Comparison of ENCODE assay signal across 8 mouse cellular contexts in genomic region chr11:102406900-102407833, GRCm38 (mm10). TPM values are rescaled to one million over a fixed set of nuclear protein-coding genes. Genes with fewer than 3 reads are reported as not detected.
DNase-seq lines count a peak whose midpoint lies in the region; ATAC-seq and TF ChIP-seq lines count a peak whose summit lies in the region.

No protein-coding gene starts in this region.

- H3K4me2 ChIP-seq in limb, embryonic 12.5 days = peak overlapping the region; percentile 88
- H3K4me2 ChIP-seq in midbrain, embryonic 13.5 days (replicated peaks) = peak overlapping the region; percentile 89

- no peak for TF ChIP-seq CTCF in small intestine, adult 2 months (IDR thresholded peaks at IDR 0.05; ENCODE audit: extremely low read depth, insufficient read length, insufficient replicate concordance, low read depth, low read length)

- DNase-seq in 3134 (ENCODE audit: extremely low read depth, insufficient read length, low spot score) = peak; percentile 95
- DNase-seq in adrenal gland, postnatal 14 days = peak; percentile 97
- peak; percentile 95 for DNase-seq in embryonic facial prominence, embryonic 10.5 days (ENCODE audit: low spot score)
- peak; percentile 89 for DNase-seq in kidney, adult 11 months

- H3K36me3 ChIP-seq in embryonic facial prominence, embryonic 10.5 days (replicated peaks) = peaks cover 33% of the 10 kb centered on the region
- H3K36me3 ChIP-seq in limb, embryonic 12.5 days = peaks cover 32% of the 10 kb centered on the region
- H3K36me3 ChIP-seq in midbrain, embryonic 13.5 days = peaks cover 27% of the 10 kb centered on the region
- peaks cover 27% of the 10 kb centered on the region for H3K36me3 ChIP-seq in small intestine, adult 2 months (ENCODE audit: control insufficient read depth, insufficient read depth, low read length)

- peak overlapping the region; percentile 84 for H3K9ac ChIP-seq in limb, embryonic 12.5 days (replicated peaks)
- peak overlapping the region; percentile 90 for H3K9ac ChIP-seq in midbrain, embryonic 13.5 days (replicated peaks)

- peaks cover 17% of the 10 kb centered on the region for H3K27me3 ChIP-seq in embryonic facial prominence, embryonic 10.5 days (replicated peaks; ENCODE audit: low read depth, poor library complexity, severe bottlenecking)
- H3K27me3 ChIP-seq in limb, embryonic 12.5 days = peaks cover 4% of the 10 kb centered on the region
- H3K27me3 ChIP-seq in midbrain, embryonic 13.5 days = no peaks in the 10 kb centered on the region
- H3K27me3 ChIP-seq in small intestine, adult 2 months (ENCODE audit: control insufficient read depth, insufficient read depth, low read length) = no peaks in the 10 kb centered on the region

- H3K9me3 ChIP-seq in embryonic facial prominence, embryonic 10.5 days = no peaks in the 10 kb centered on the region
- H3K9me3 ChIP-seq in limb, embryonic 12.5 days = no peaks in the 10 kb centered on the region
- no peaks in the 10 kb centered on the region for H3K9me3 ChIP-seq in midbrain, embryonic 13.5 days

- under 1% methylated on average over 85 of the region's 85 CpGs for WGBS in embryonic facial prominence, embryonic 10.5 days
- WGBS in limb, embryonic 12.5 days = under 1% methylated on average over 80 of the region's 85 CpGs
- WGBS in midbrain, embryonic 13.5 days = under 1% methylated on average over 85 of the region's 85 CpGs
- under 1% methylated on average over 84 of the region's 85 CpGs for WGBS in small intestine, adult 2 months

- peak overlapping the region; percentile 92 for H3K4me3 ChIP-seq in embryonic facial prominence, embryonic 10.5 days
- peak overlapping the region; percentile 79 for H3K4me3 ChIP-seq in limb, embryonic 12.5 days (replicated peaks)
- H3K4me3 ChIP-seq in midbrain, embryonic 13.5 days (replicated peaks) = peak overlapping the region; percentile 81
- H3K4me3 ChIP-seq in small intestine, adult 2 months (ENCODE audit: low read depth, low read length) = peak overlapping the region; percentile 90

- peak; percentile 57 for ATAC-seq in granulocyte monocyte progenitor cell, adult 5-6 weeks (replicated peaks; ENCODE audit: poor library complexity, severe bottlenecking)
- ATAC-seq in limb, embryonic 12.5 days (ENCODE audit: insufficient number of reproducible peaks, insufficient read depth, low FRiP score, low TSS enrichment, low read depth) = peak; percentile 60
- peak; percentile 73 for ATAC-seq in midbrain, embryonic 13.5 days

- H3K27ac ChIP-seq in embryonic facial prominence, embryonic 10.5 days (replicated peaks) = peak overlapping the region; percentile 95
- H3K27ac ChIP-seq in limb, embryonic 12.5 days = peak overlapping the region; percentile 87
- peak overlapping the region; percentile 88 for H3K27ac ChIP-seq in midbrain, embryonic 13.5 days
- H3K27ac ChIP-seq in small intestine, adult 2 months (ENCODE audit: insufficient read depth, low read depth, low read length) = peak overlapping the region; percentile 83

- peaks cover 59% of the 10 kb centered on the region for H3K4me1 ChIP-seq in embryonic facial prominence, embryonic 10.5 days
- peaks cover 14% of the 10 kb centered on the region for H3K4me1 ChIP-seq in limb, embryonic 12.5 days (replicated peaks)
- peaks cover 37% of the 10 kb centered on the region for H3K4me1 ChIP-seq in midbrain, embryonic 13.5 days (replicated peaks)
- peaks cover 9% of the 10 kb centered on the region for H3K4me1 ChIP-seq in small intestine, adult 2 months (ENCODE audit: control insufficient read depth, insufficient read depth, insufficient read length, low read length)

- TF ChIP-seq POLR2A in small intestine, adult 2 months (IDR thresholded peaks at IDR 0.05; ENCODE audit: low read depth, low read length) = peak; percentile 83; the same call in 1 of the 2 replicates

RNA-seq across cellular contexts. Expression of gene Slc25a39, which starts 0.6 kb away (rescaled TPM):
- total RNA-seq in adrenal gland, postnatal 14 days (2021) = 373 and 415 TPM in 2 replicates
- polyA plus RNA-seq in embryonic facial prominence, embryonic 10.5 days (2016; fragmentation: Nextera tagmentation; extraction: Ambion mirVana) = 229 and 241 TPM in 2 replicates
- total RNA-seq in granulocyte monocyte progenitor cell, adult 5-6 weeks (2014; fragmentation: Nextera tagmentation) = 99.0 and 163 TPM in 2 replicates
- 51.4 and 53.9 TPM in 2 replicates for total RNA-seq in granulocyte monocyte progenitor cell, adult 5-6 weeks (2017)
- polyA plus RNA-seq in limb, embryonic 12.5 days (2016; fragmentation: Nextera tagmentation; extraction: Ambion mirVana) = 164 and 174 TPM in 2 replicates
- polyA plus RNA-seq in midbrain, embryonic 13.5 days (2015; fragmentation: Nextera tagmentation; extraction: Ambion mirVana) = 141 and 154 TPM in 2 replicates
- 322 and 403 TPM in 2 replicates for polyA plus RNA-seq in small intestine, adult 2 months (2012; rRNA removed)

RNA-seq across cellular contexts. Expression of gene Rundc3a, which starts 14.0 kb away (rescaled TPM):
- total RNA-seq in adrenal gland, postnatal 14 days (2021) = 31.3 and 31.6 TPM in 2 replicates
- 10.0 and 11.9 TPM in 2 replicates for polyA plus RNA-seq in embryonic facial prominence, embryonic 10.5 days (2016; fragmentation: Nextera tagmentation; extraction: Ambion mirVana)
- total RNA-seq in granulocyte monocyte progenitor cell, adult 5-6 weeks (2014; fragmentation: Nextera tagmentation) = not detected in 2 replicates
- total RNA-seq in granulocyte monocyte progenitor cell, adult 5-6 weeks (2017) = not detected in 2 replicates
- polyA plus RNA-seq in limb, embryonic 12.5 days (2016; fragmentation: Nextera tagmentation; extraction: Ambion mirVana) = 1.7 and 2.3 TPM in 2 replicates
- 131 and 153 TPM in 2 replicates for polyA plus RNA-seq in midbrain, embryonic 13.5 days (2015; fragmentation: Nextera tagmentation; extraction: Ambion mirVana)
- polyA plus RNA-seq in small intestine, adult 2 months (2012; rRNA removed) = 2.5 and 6.5 TPM in 2 replicates

RNA-seq across cellular contexts. Expression of gene Grn, which starts 22.9 kb away (rescaled TPM):
- 180 and 194 TPM in 2 replicates for total RNA-seq in adrenal gland, postnatal 14 days (2021)
- polyA plus RNA-seq in embryonic facial prominence, embryonic 10.5 days (2016; fragmentation: Nextera tagmentation; extraction: Ambion mirVana) = 79.4 and 87.3 TPM in 2 replicates
- total RNA-seq in granulocyte monocyte progenitor cell, adult 5-6 weeks (2014; fragmentation: Nextera tagmentation) = 110 and 152 TPM in 2 replicates
- total RNA-seq in granulocyte monocyte progenitor cell, adult 5-6 weeks (2017) = 38.6 and 48.3 TPM in 2 replicates
- 101 and 106 TPM in 2 replicates for polyA plus RNA-seq in limb, embryonic 12.5 days (2016; fragmentation: Nextera tagmentation; extraction: Ambion mirVana)
- polyA plus RNA-seq in midbrain, embryonic 13.5 days (2015; fragmentation: Nextera tagmentation; extraction: Ambion mirVana) = 57.4 and 61.8 TPM in 2 replicates
- 76.0 and 111 TPM in 2 replicates for polyA plus RNA-seq in small intestine, adult 2 months (2012; rRNA removed)

RNA-seq across cellular contexts. Expression of gene Fam171a2, which starts 40.3 kb away (rescaled TPM):
- 8.2 and 9.6 TPM in 2 replicates for total RNA-seq in adrenal gland, postnatal 14 days (2021)
- 3.4 and 3.7 TPM in 2 replicates for polyA plus RNA-seq in embryonic facial prominence, embryonic 10.5 days (2016; fragmentation: Nextera tagmentation; extraction: Ambion mirVana)
- not detected in 2 replicates for total RNA-seq in granulocyte monocyte progenitor cell, adult 5-6 weeks (2014; fragmentation: Nextera tagmentation)
- not detected in 2 replicates for total RNA-seq in granulocyte monocyte progenitor cell, adult 5-6 weeks (2017)
- 9.7 and 10.7 TPM in 2 replicates for polyA plus RNA-seq in limb, embryonic 12.5 days (2016; fragmentation: Nextera tagmentation; extraction: Ambion mirVana)
- polyA plus RNA-seq in midbrain, embryonic 13.5 days (2015; fragmentation: Nextera tagmentation; extraction: Ambion mirVana) = 10.9 and 18.4 TPM in 2 replicates
- polyA plus RNA-seq in small intestine, adult 2 months (2012; rRNA removed) = 5.4 and 5.9 TPM in 2 replicates

RNA-seq across cellular contexts. Expression of gene Slc4a1, which starts 41.2 kb away (rescaled TPM):
- total RNA-seq in adrenal gland, postnatal 14 days (2021) = 17.5 and 72.4 TPM in 2 replicates
- polyA plus RNA-seq in embryonic facial prominence, embryonic 10.5 days (2016; fragmentation: Nextera tagmentation; extraction: Ambion mirVana) = 29.7 and 33.8 TPM in 2 replicates
- total RNA-seq in granulocyte monocyte progenitor cell, adult 5-6 weeks (2014; fragmentation: Nextera tagmentation) = not detected in 2 replicates
- under 0.01 and 1.6 TPM in 2 replicates for total RNA-seq in granulocyte monocyte progenitor cell, adult 5-6 weeks (2017)
- polyA plus RNA-seq in limb, embryonic 12.5 days (2016; fragmentation: Nextera tagmentation; extraction: Ambion mirVana) = 22.6 and 25.0 TPM in 2 replicates
- 4.3 and 4.8 TPM in 2 replicates for polyA plus RNA-seq in midbrain, embryonic 13.5 days (2015; fragmentation: Nextera tagmentation; extraction: Ambion mirVana)
- polyA plus RNA-seq in small intestine, adult 2 months (2012; rRNA removed) = not detected in 2 replicates

Comparison
In these comparisons a context has a peak if more than half of its experiments do, and no peak if none do; other contexts are left out.
1. Peak in every context shown above with its lines: DNase-seq, ATAC-seq, H3K4me3 ChIP-seq and H3K27ac ChIP-seq.
2. RNA of gene Rundc3a, which starts 14.0 kb away (polyA plus RNA-seq): 131 to 153 TPM in midbrain, embryonic 13.5 days; 10.0 to 11.9 TPM in embryonic facial prominence, embryonic 10.5 days, 2.5 to 6.5 TPM in small intestine, adult 2 months and 1.7 to 2.3 TPM in limb, embryonic 12.5 days; every median in the first group is over 10 times any median in the second.